Mouse (Mus musculus) heart, embryonic 15.5 days (tissue): ENCODE measurements around the gene Ntmt1. TPM values are rescaled to one million over a fixed set of nuclear protein-coding genes. Genes with fewer than 3 reads are reported as not detected.

ENCODE experiments used
- ATAC-seq: fragments of 200-750 bp; cut with Nextera tagmentation; replicated peaks from 2 replicates; pipeline ENCODE4 v1.8.0; 2017; ENCODE audit warnings: low read depth, moderate TSS enrichment; ENCODE audit not compliant: insufficient number of reproducible peaks, insufficient read depth, low FRiP score
- H3K27ac ChIP-seq: fragments of 300-500 bp; sonication (generic); 2 replicates; pipeline ENCODE4 v1.5.1; 2015; ENCODE audit warnings: mild to moderate bottlenecking, inconsistent platforms
- H3K27me3 ChIP-seq: fragments of 300-500 bp; sonication (generic); 2 replicates; pipeline ENCODE4 v1.6.1; 2015; ENCODE audit warnings: inconsistent platforms
- H3K36me3 ChIP-seq: fragments of 300-500 bp; sonication (generic); 2 replicates; pipeline ENCODE4 v1.6.1; 2015; ENCODE audit warnings: mild to moderate bottlenecking, inconsistent platforms
- H3K4me1 ChIP-seq: fragments of 300-500 bp; sonication (generic); replicated peaks from 2 replicates; pipeline ENCODE4 v1.6.1; 2015; ENCODE audit warnings: inconsistent platforms
- H3K4me2 ChIP-seq: fragments of 300-500 bp; sonication (generic); 2 replicates; pipeline ENCODE4 v1.6.1; 2015; ENCODE audit warnings: inconsistent platforms, mild to moderate bottlenecking, moderate library complexity
- H3K4me3 ChIP-seq: fragments of 300-500 bp; sonication (generic); 2 replicates; pipeline ENCODE4 v1.5.1; 2015; ENCODE audit warnings: mild to moderate bottlenecking, inconsistent platforms
- H3K9ac ChIP-seq: fragments of 300-500 bp; sonication (generic); 2 replicates; pipeline ENCODE4 v1.6.1; 2015; ENCODE audit warnings: mild to moderate bottlenecking, inconsistent platforms
- H3K9me3 ChIP-seq: fragments of 300-500 bp; sonication (generic); replicated peaks from 2 replicates; pipeline ENCODE4 v1.6.1; 2016; ENCODE audit warnings: inconsistent platforms
- WGBS: fragments of 180-500 bp; shearing (Covaris S2); methylation state at CpG from one replicate; pipeline ENCODE4 v1.1.7; 2015; ENCODE audit warnings: mixed read lengths; 5-methylcytosine and 5-hydroxymethylcytosine counted together
- polyA plus RNA-seq: library from polyadenylated mRNA; unstranded; fragments of >200 nt; fragmentation: Nextera tagmentation; extraction: Ambion mirVana; gene quantifications from 2 replicates; pipeline ENCODE4 v1.2.1, GENCODE M21; 2015

Gene Ntmt1
- polyA plus RNA-seq, 1 experiment from 2014 or later, result 75.8 TPM

GRCm38 (mm10) chr2:30827749-30828475 lies 20.3 kb downstream of the Ntmt1 start:
- H3K27ac ChIP-seq, result peak overlapping the region; percentile 55
- peaks cover 31% of the 10 kb centered on the region for H3K4me1 ChIP-seq
- peak; percentile 84 for ATAC-seq
- H3K9me3 ChIP-seq, result no peaks in the 10 kb centered on the region
- peak overlapping the region; percentile 89 for H3K4me2 ChIP-seq
- peaks cover 30% of the 10 kb centered on the region for H3K36me3 ChIP-seq
- H3K27me3 ChIP-seq, result no peaks in the 10 kb centered on the region
- H3K9ac ChIP-seq, result peak overlapping the region; percentile 84
- H3K4me3 ChIP-seq, result peak overlapping the region; percentile 90
- WGBS, result under 1% methylated on average over 63 of the region's 63 CpGs

GRCm38 (mm10) chr2:30829315-30829714 lies 21.7 kb downstream of the Ntmt1 start:
- Histone ChIP-seq H3K9me3 (no peaks in the 10 kb centered on the region), H3K36me3 (peaks cover 16% of the 10 kb centered on the region), H3K4me3 (no peak overlapping the region), H3K4me1 (peaks cover 24% of the 10 kb centered on the region), H3K9ac (no peak overlapping the region), H3K27me3 (no peaks in the 10 kb centered on the region), H3K4me2 (no peak overlapping the region), H3K27ac (no peak overlapping the region)
- WGBS, result 44% methylated on average over 5 of the region's 5 CpGs
- no peak for ATAC-seq

- no peak within 1 kb of the TSS for H3K4me3 ChIP-seq
- no peaks in the 10 kb centered on the region for H3K9me3 ChIP-seq
- H3K4me2 ChIP-seq, result no peak within 1 kb of the TSS
- 41% methylated on average over 4 of the region's 4 CpGs for WGBS
- peaks cover 6% of the 10 kb centered on the region for H3K36me3 ChIP-seq
- peaks cover 31% of the 10 kb centered on the region for H3K4me1 ChIP-seq
- ATAC-seq, result no peak
- no peaks in the 10 kb centered on the region for H3K27me3 ChIP-seq
- no peak within 1 kb of the TSS for H3K27ac ChIP-seq
- H3K9ac ChIP-seq, result no peak within 1 kb of the TSS
Observed at GRCm38 (mm10) chr2:30830283-30830795, 22.7 kb downstream of the Ntmt1 start, which contains the start of gene Asb6. Gene Asb6 (minus strand): TSS chr2:30830333.

GRCm38 (mm10) chr2:30833644-30834043 lies 26.0 kb downstream of the Ntmt1 start:
- no peak for ATAC-seq
- Histone ChIP-seq H3K4me1 (peaks cover 23% of the 10 kb centered on the region), H3K27me3 (no peaks in the 10 kb centered on the region), H3K9ac (no peak overlapping the region), H3K27ac (peak overlapping the region; percentile 53), H3K9me3 (no peaks in the 10 kb centered on the region), H3K4me3 (no peak overlapping the region), H3K4me2 (no peak overlapping the region), H3K36me3 (no peaks in the 10 kb centered on the region)
- 65% methylated on average over 5 of the region's 5 CpGs for WGBS

- no peak within 1 kb of the TSS for H3K4me3 ChIP-seq
- no peaks in the 10 kb centered on the region for H3K36me3 ChIP-seq
- H3K9ac ChIP-seq, result no peak within 1 kb of the TSS
- no peaks in the 10 kb centered on the region for H3K9me3 ChIP-seq
- 37% methylated on average over 9 of the region's 10 CpGs for WGBS
- ATAC-seq, result no peak
- peaks cover 23% of the 10 kb centered on the region for H3K4me1 ChIP-seq
- H3K4me2 ChIP-seq, result no peak within 1 kb of the TSS
- peak within 1 kb of the TSS; percentile 53 for H3K27ac ChIP-seq
- H3K27me3 ChIP-seq, result no peaks in the 10 kb centered on the region
Observed at GRCm38 (mm10) chr2:30834373-30835022, 26.9 kb downstream of the Ntmt1 start, which contains the start of gene Prrx2. Gene Prrx2 (plus strand): TSS chr2:30834972.

GRCm38 (mm10) chr2:30836238-30836990 lies 28.8 kb downstream of the Ntmt1 start:
- no peaks in the 10 kb centered on the region for H3K9me3 ChIP-seq
- H3K4me2 ChIP-seq, result peak overlapping the region; percentile 5; the same call in 1 of the 2 replicates
- no peak overlapping the region for H3K9ac ChIP-seq
- no peak for ATAC-seq
- 27% methylated on average over 21 of the region's 21 CpGs for WGBS
- no peak overlapping the region for H3K4me3 ChIP-seq
- H3K4me1 ChIP-seq, result peaks cover 23% of the 10 kb centered on the region
- 0 out of 2 replicates have a peak overlapping the region, but pooled peaks have one; percentile 5 for H3K27ac ChIP-seq
- H3K27me3 ChIP-seq, result no peaks in the 10 kb centered on the region
- H3K36me3 ChIP-seq, result no peaks in the 10 kb centered on the region

GRCm38 (mm10) chr2:30842615-30843014 lies 35.0 kb downstream of the Ntmt1 start:
- Histone ChIP-seq H3K36me3 (no peaks in the 10 kb centered on the region), H3K27ac (peak overlapping the region; percentile 48), H3K4me1 (peaks cover 35% of the 10 kb centered on the region), H3K4me3 (no peak overlapping the region; the same call in 1 of the 2 replicates), H3K9me3 (no peaks in the 10 kb centered on the region), H3K27me3 (0 out of 2 replicates have a peak, but pooled peaks cover 5% of the 10 kb centered on the region), H3K9ac (no peak overlapping the region), H3K4me2 (peak overlapping the region; percentile 36)
- WGBS, result 16% methylated on average over 10 of the region's 10 CpGs
- peak; percentile 44; the same call in 1 of the 2 replicates for ATAC-seq

- peak overlapping the region; percentile 61 for H3K4me3 ChIP-seq
- 0 out of 2 replicates have a peak, but pooled peaks cover 5% of the 10 kb centered on the region for H3K27me3 ChIP-seq
- WGBS, result under 1% methylated on average over 78 of the region's 80 CpGs
- H3K4me1 ChIP-seq, result peaks cover 38% of the 10 kb centered on the region
- ATAC-seq, result 0 out of 2 replicates have a peak, but pooled peaks have one; percentile 21
- peak overlapping the region; percentile 80 for H3K4me2 ChIP-seq
- H3K27ac ChIP-seq, result peak overlapping the region; percentile 63
- H3K9ac ChIP-seq, result peak overlapping the region; percentile 67
- H3K36me3 ChIP-seq, result no peaks in the 10 kb centered on the region
- no peaks in the 10 kb centered on the region for H3K9me3 ChIP-seq
Observed at GRCm38 (mm10) chr2:30845152-30846070, 37.8 kb downstream of the Ntmt1 start.

GRCm38 (mm10) chr2:30846236-30846635 lies 38.6 kb downstream of the Ntmt1 start:
- peak overlapping the region; percentile 80 for H3K4me2 ChIP-seq
- H3K27me3 ChIP-seq, result 0 out of 2 replicates have a peak, but pooled peaks cover 5% of the 10 kb centered on the region
- H3K27ac ChIP-seq, result peak overlapping the region; percentile 63
- H3K4me1 ChIP-seq, result peaks cover 46% of the 10 kb centered on the region
- H3K9ac ChIP-seq, result peak overlapping the region; percentile 67
- 26% methylated on average over 8 of the region's 8 CpGs for WGBS
- no peak for ATAC-seq
- H3K4me3 ChIP-seq, result peak overlapping the region; percentile 61
- H3K36me3 ChIP-seq, result no peaks in the 10 kb centered on the region
- no peaks in the 10 kb centered on the region for H3K9me3 ChIP-seq

- Histone ChIP-seq H3K9ac (no peak overlapping the region), H3K4me2 (peak overlapping the region; percentile 80), H3K27ac (peak overlapping the region; percentile 63), H3K36me3 (no peaks in the 10 kb centered on the region), H3K9me3 (no peaks in the 10 kb centered on the region), H3K27me3 (0 out of 2 replicates have a peak, but pooled peaks cover 5% of the 10 kb centered on the region), H3K4me3 (peak overlapping the region; percentile 9), H3K4me1 (peaks cover 50% of the 10 kb centered on the region)
- 11% methylated on average over 6 of the region's 6 CpGs for WGBS
- ATAC-seq, result peak; percentile 40; the same call in 1 of the 2 replicates
Observed at GRCm38 (mm10) chr2:30846723-30847122, 39.1 kb downstream of the Ntmt1 start.
